Mouse (Mus musculus): ENCODE results near the gene Anks1b.
A peak's percentile ranks its signal among the peaks of the same experiment; 100 is the strongest.

Gene Anks1b

GRCm38 (mm10) chr10:90688153-90688552, 814.8 kb downstream of the Anks1b start:
- no peak for DNase-seq

- no peak for DNase-seq
Measured at GRCm38 (mm10) chr10:90688696-90689252, 815.5 kb downstream of the Anks1b start.

GRCm38 (mm10) chr10:90689854-90690513, 816.7 kb downstream of the Anks1b start:
- DNase-seq: peak; percentile 9 to 12

- DNase-seq: no peak
Measured at GRCm38 (mm10) chr10:90696687-90697086, 823.4 kb downstream of the Anks1b start.

- no peak for DNase-seq
Measured at GRCm38 (mm10) chr10:90697413-90697812, 824.1 kb downstream of the Anks1b start.

GRCm38 (mm10) chr10:90699211-90699610, 825.9 kb downstream of the Anks1b start:
- no peak for DNase-seq

GRCm38 (mm10) chr10:90704602-90705001, 831.3 kb downstream of the Anks1b start:
- no peak for DNase-seq

GRCm38 (mm10) chr10:90708822-90709601, 835.7 kb downstream of the Anks1b start:
- DNase-seq: no peak

- DNase-seq: no peak
Measured at GRCm38 (mm10) chr10:90709602-90709931, 836.3 kb downstream of the Anks1b start.

GRCm38 (mm10) chr10:90717961-90718360, 844.7 kb downstream of the Anks1b start:
- DNase-seq: no peak

- no peak for DNase-seq
Measured at GRCm38 (mm10) chr10:90718684-90719083, 845.4 kb downstream of the Anks1b start.

- DNase-seq: no peak
Measured at GRCm38 (mm10) chr10:90719996-90720395, 846.7 kb downstream of the Anks1b start.

- DNase-seq: no peak
Measured at GRCm38 (mm10) chr10:90723071-90723494, 849.8 kb downstream of the Anks1b start.

- DNase-seq: no peak
Measured at GRCm38 (mm10) chr10:90723941-90724341, 850.6 kb downstream of the Anks1b start.

GRCm38 (mm10) chr10:90724931-90725330, 851.6 kb downstream of the Anks1b start:
- no peak for DNase-seq

GRCm38 (mm10) chr10:90728401-90729358, 855.4 kb downstream of the Anks1b start:
- peak; percentile 18 to 22 for DNase-seq

GRCm38 (mm10) chr10:90729527-90729926, 856.2 kb downstream of the Anks1b start:
- DNase-seq: peak in 1 of 2 experiments; percentile 2

- DNase-seq: no peak
Measured at GRCm38 (mm10) chr10:90732823-90733222, 859.5 kb downstream of the Anks1b start.

- DNase-seq: no peak
Measured at GRCm38 (mm10) chr10:90733632-90734031, 860.3 kb downstream of the Anks1b start.

- DNase-seq: no peak
Measured at GRCm38 (mm10) chr10:90738475-90738874, 865.2 kb downstream of the Anks1b start.

- DNase-seq: no peak
Measured at GRCm38 (mm10) chr10:90740956-90741355, 867.6 kb downstream of the Anks1b start.

- no peak for DNase-seq
Measured at GRCm38 (mm10) chr10:90751889-90752288, 878.6 kb downstream of the Anks1b start.

- no peak for DNase-seq
Measured at GRCm38 (mm10) chr10:90753106-90753505, 879.8 kb downstream of the Anks1b start.
